Mouse (Mus musculus) heart, postnatal 0 days (tissue): ENCODE data around the gene Sec11a.

Experiments
- CTCF ChIP-seq: IDR thresholded peaks from 2 replicates; pipeline ENCODE4 v1.5.1; 2016; ENCODE audit warnings: antibody characterized with exemption, control low read depth, low read depth
- EP300 ChIP-seq: IDR thresholded peaks from 2 replicates; pipeline ENCODE4 v1.6.1; 2016; ENCODE audit warnings: antibody characterized with exemption, low read depth

GRCm38 (mm10) chr7:80894196-80894595 lies 53.4 kb downstream of the Sec11a start:
- TF ChIP-seq EP300 (no peak), CTCF (no peak)
